Mouse (Mus musculus) cortical plate, adult 2 months (tissue): Measurements from ENCODE around the gene Fam69b. TPM values are rescaled to one million over a fixed set of nuclear protein-coding genes. Genes with fewer than 3 reads are reported as not detected.

Experiments used
- H3K27ac ChIP-seq: fragments of 200-500 bp; 2 replicates; pipeline ENCODE4 v1.5.1; 2012; ENCODE audit warnings: low read length, control low read depth, inconsistent platforms; ENCODE audit not compliant: insufficient read depth
- H3K4me1 ChIP-seq: fragments of 200-500 bp; 2 replicates; pipeline ENCODE4 v1.6.1; 2011; ENCODE audit warnings: low read length; ENCODE audit not compliant: control insufficient read depth, insufficient read depth
- H3K4me3 ChIP-seq: fragments of 200-500 bp; 2 replicates; pipeline ENCODE4 v1.5.1; 2011; ENCODE audit warnings: mild to moderate bottlenecking, low read length, control low read depth; ENCODE audit not compliant: insufficient read depth
- CTCF ChIP-seq: fragments of 200-500 bp; IDR thresholded peaks from 2 replicates; pipeline ENCODE4 v1.5.1; 2011; ENCODE audit warnings: mild to moderate bottlenecking, control low read depth, low read length; ENCODE audit not compliant: insufficient read depth; ENCODE audit errors: extremely low read depth
- POLR2A ChIP-seq: fragments of 200-500 bp; IDR thresholded peaks from 2 replicates; pipeline ENCODE4 v1.6.1; 2011; ENCODE audit warnings: mild to moderate bottlenecking, low read length, control low read depth; ENCODE audit not compliant: insufficient read depth; ENCODE audit errors: extremely low read depth
- polyA plus RNA-seq: library from polyadenylated mRNA; depleted of rRNA; stranded (reverse); fragments of >200 nt; gene quantifications from 2 replicates; pipeline ENCODE4 v1.2.3, GENCODE M21; 2012

Fam69b gene
- polyA plus RNA-seq, 1 experiment: 88.8 TPM

- peak overlapping the region; percentile 72; the same call in 1 of the 2 replicates for H3K4me3 ChIP-seq
- TF ChIP-seq CTCF (no peak), POLR2A (no peak)
- H3K27ac ChIP-seq: no peak overlapping the region
- no peaks in the 10 kb centered on the region for H3K4me1 ChIP-seq
Measured at GRCm38 (mm10) chr2:26588573-26588972, 39.7 kb upstream of the Fam69b start.

GRCm38 (mm10) chr2:26589284-26589683 is 39.0 kb upstream of the Fam69b start:
- no peaks in the 10 kb centered on the region for H3K4me1 ChIP-seq

GRCm38 (mm10) chr2:26590282-26590681 is 38.0 kb upstream of the Fam69b start:
- TF ChIP-seq CTCF: no peak
- no peak for TF ChIP-seq POLR2A
- Histone ChIP-seq H3K4me1 (no peaks in the 10 kb centered on the region), H3K27ac (no peak overlapping the region), H3K4me3 (no peak overlapping the region)

More at GRCm38 (mm10) chr2:26589284-26589683, 39.0 kb upstream of the Fam69b start:
- Histone ChIP-seq H3K4me3 (no peak overlapping the region), H3K27ac (no peak overlapping the region)
- no peak for TF ChIP-seq POLR2A
- no peak for TF ChIP-seq CTCF

GRCm38 (mm10) chr2:26590962-26591361 is 37.3 kb upstream of the Fam69b start:
- Histone ChIP-seq H3K27ac (no peak overlapping the region), H3K4me3 (no peak overlapping the region), H3K4me1 (no peaks in the 10 kb centered on the region)
- TF ChIP-seq CTCF: no peak
- TF ChIP-seq POLR2A: no peak

- H3K4me3 ChIP-seq: no peak overlapping the region
- no peak for TF ChIP-seq CTCF
- no peaks in the 10 kb centered on the region for H3K4me1 ChIP-seq
- H3K27ac ChIP-seq: no peak overlapping the region
Measured at GRCm38 (mm10) chr2:26591416-26591815, 36.8 kb upstream of the Fam69b start.

GRCm38 (mm10) chr2:26593211-26594021 is 34.8 kb upstream of the Fam69b start:
- H3K4me3 ChIP-seq: no peak overlapping the region
- 0 out of 2 replicates have a peak, but pooled peaks have one; percentile 19 for TF ChIP-seq POLR2A
- no peak for TF ChIP-seq CTCF
- no peaks in the 10 kb centered on the region for H3K4me1 ChIP-seq
- H3K27ac ChIP-seq: no peak overlapping the region

GRCm38 (mm10) chr2:26594022-26594346 is 34.3 kb upstream of the Fam69b start:
- H3K4me3 ChIP-seq: no peak overlapping the region
- TF ChIP-seq CTCF (peak; percentile 43; the same call in 1 of the 2 replicates), POLR2A (no peak)

GRCm38 (mm10) chr2:26594461-26594933 is 33.8 kb upstream of the Fam69b start:
- Histone ChIP-seq H3K27ac (no peak overlapping the region), H3K4me3 (no peak overlapping the region), H3K4me1 (no peaks in the 10 kb centered on the region)
- TF ChIP-seq CTCF (no peak), POLR2A (no peak)

More at GRCm38 (mm10) chr2:26594022-26594346, 34.3 kb upstream of the Fam69b start:
- Histone ChIP-seq H3K4me1 (no peaks in the 10 kb centered on the region), H3K27ac (no peak overlapping the region)

GRCm38 (mm10) chr2:26594934-26595724 is 33.1 kb upstream of the Fam69b start:
- TF ChIP-seq CTCF (no peak), POLR2A (no peak)
- Histone ChIP-seq H3K27ac (no peak overlapping the region), H3K4me3 (no peak overlapping the region), H3K4me1 (no peaks in the 10 kb centered on the region)
